In genomic region chr4:117146176-117146575, GRCm38 (mm10) we compare ENCODE assay signal across 9 mouse cellular contexts. TPM values are rescaled to one million over a fixed set of nuclear protein-coding genes. Genes with fewer than 3 reads are reported as not detected.
DNase-seq lines count a peak whose midpoint lies in the region; ATAC-seq lines count a peak whose summit lies in the region.
"Had no signal": no experiment of that assay in that cellular context is flagged by ENCODE, and none has a peak within 500 bp of the region (broad histone marks: within the 10 kb centered on the region; RNA-seq: fewer than 3 reads in every experiment).

No protein-coding gene starts in this region.

- no peaks in the 10 kb centered on the region for H3K9me3 ChIP-seq in kidney, embryonic 16.5 days (ENCODE audit: low read length)
- H3K9me3 ChIP-seq in limb, embryonic 10.5 days (replicated peaks): no peaks in the 10 kb centered on the region
- H3K9me3 ChIP-seq: stomach, embryonic 15.5 days had no signal

- intact Hi-C loops in heart, postnatal 36 days (cut with DNase I): no loop called here

- no peaks in the 10 kb centered on the region for H3K27me3 ChIP-seq in kidney, embryonic 16.5 days (ENCODE audit: insufficient read depth, low read length)
- H3K27me3 ChIP-seq in limb, embryonic 10.5 days (ENCODE audit: low read depth, poor library complexity, severe bottlenecking): no peaks in the 10 kb centered on the region
- H3K27me3 ChIP-seq: stomach, embryonic 15.5 days had no signal

- ATAC-seq in kidney, embryonic 16.5 days (ENCODE audit: low FRiP score, low TSS enrichment): no peak
- ATAC-seq in neutrophil, adult 5-6 weeks (ENCODE audit: extremely low read depth, insufficient number of reproducible peaks, low FRiP score, poor library complexity, severe bottlenecking): peak; percentile 78

- DNase-seq in kidney, adult 11 months: peak; percentile 87
- peak; percentile 97 for DNase-seq in adrenal gland, postnatal 14 days
- DNase-seq in embryo, embryonic 9.5 days (ENCODE audit: extremely low spot score): peak; percentile 84
- DNase-seq in heart, postnatal 36 days: peak; percentile 75 to 83
- peak; percentile 92 for DNase-seq in limb, embryonic 10.5 days (ENCODE audit: low spot score)
- DNase-seq in thymus, postnatal 0 days (ENCODE audit: low spot score): peak; percentile 93

- no peak overlapping the region for H3K4me2 ChIP-seq in kidney, embryonic 16.5 days (replicated peaks; ENCODE audit: low read depth, low read length)
- H3K4me2 ChIP-seq: stomach, embryonic 15.5 days had no signal

- H3K9ac ChIP-seq in kidney, embryonic 16.5 days (replicated peaks; ENCODE audit: low read length): no peak overlapping the region
- H3K9ac ChIP-seq: stomach, embryonic 15.5 days had no signal

- no peak overlapping the region for H3K4me3 ChIP-seq in kidney, embryonic 16.5 days (ENCODE audit: low read length)
- H3K4me3 ChIP-seq in limb, embryonic 10.5 days: no peak overlapping the region
- H3K4me3 ChIP-seq: stomach, embryonic 15.5 days had no signal

- 34% methylated on average over 13 of the region's 15 CpGs for WGBS in kidney, embryonic 16.5 days
- WGBS in limb, embryonic 10.5 days: 32% methylated on average over 15 of the region's 15 CpGs

- H3K27ac ChIP-seq in kidney, embryonic 16.5 days (ENCODE audit: low read length): no peak overlapping the region
- no peak overlapping the region for H3K27ac ChIP-seq in limb, embryonic 10.5 days
- H3K27ac ChIP-seq: stomach, embryonic 15.5 days had no signal

- H3K36me3 ChIP-seq in kidney, embryonic 16.5 days (ENCODE audit: insufficient read depth, low read length): peaks cover 18% of the 10 kb centered on the region
- peaks cover 33% of the 10 kb centered on the region for H3K36me3 ChIP-seq in limb, embryonic 10.5 days

- H3K4me1 ChIP-seq in kidney, embryonic 16.5 days (ENCODE audit: insufficient read depth, low read length): peaks cover 5% of the 10 kb centered on the region; the same call in 1 of the 2 replicates
- peaks cover 3% of the 10 kb centered on the region; the same call in 1 of the 2 replicates for H3K4me1 ChIP-seq in limb, embryonic 10.5 days

RNA-seq across cellular contexts. Expression of gene Rps8, which starts 9.9 kb away (rescaled TPM):
- polyA plus RNA-seq in kidney, embryonic 16.5 days (2015; fragmentation: Nextera tagmentation; extraction: Ambion mirVana): 746 and 795 TPM in 2 replicates
- 935 and 1,177 TPM in 2 replicates for total RNA-seq in adrenal gland, postnatal 14 days (2021)
- 100 to 1,000 TPM; 550 to 602 TPM for total RNA-seq in heart, postnatal 36 days (2021)
- polyA plus RNA-seq in limb, embryonic 10.5 days (2016; fragmentation: Nextera tagmentation; extraction: Ambion mirVana): 842 and 1,039 TPM in 2 replicates
- total RNA-seq in neutrophil, adult 5-6 weeks (2017): 1,061 and 1,103 TPM in 2 replicates
- 1,163 and 1,165 TPM in 2 replicates for polyA plus RNA-seq in thymus, postnatal 0 days (2015; fragmentation: Nextera tagmentation; extraction: Ambion mirVana)

RNA-seq across cellular contexts. Expression of gene Plk3, which starts 12.4 kb away (rescaled TPM):
- 3.1 and 3.7 TPM in 2 replicates for polyA plus RNA-seq in kidney, embryonic 16.5 days (2015; fragmentation: Nextera tagmentation; extraction: Ambion mirVana)
- 8.4 and 19.0 TPM in 2 replicates for total RNA-seq in adrenal gland, postnatal 14 days (2021)
- 1 to 10 TPM; 1.2 to 2.4 TPM for total RNA-seq in heart, postnatal 36 days (2021)
- polyA plus RNA-seq in limb, embryonic 10.5 days (2016; fragmentation: Nextera tagmentation; extraction: Ambion mirVana): 2.5 and 3.5 TPM in 2 replicates
- 24.2 and 25.4 TPM in 2 replicates for total RNA-seq in neutrophil, adult 5-6 weeks (2017)
- 3.4 and 4.1 TPM in 2 replicates for polyA plus RNA-seq in thymus, postnatal 0 days (2015; fragmentation: Nextera tagmentation; extraction: Ambion mirVana)

RNA-seq across cellular contexts. Expression of gene Tctex1d4, which starts 19.6 kb away (rescaled TPM):
- not detected in 2 replicates for polyA plus RNA-seq in kidney, embryonic 16.5 days (2015; fragmentation: Nextera tagmentation; extraction: Ambion mirVana)
- not detected in 2 replicates for total RNA-seq in adrenal gland, postnatal 14 days (2021)
- total RNA-seq in heart, postnatal 36 days (2021): not detected
- polyA plus RNA-seq in limb, embryonic 10.5 days (2016; fragmentation: Nextera tagmentation; extraction: Ambion mirVana): not detected in 2 replicates
- 0.61 TPM in 1 of 2 replicates, not detected in the other for total RNA-seq in neutrophil, adult 5-6 weeks (2017)
- polyA plus RNA-seq in thymus, postnatal 0 days (2015; fragmentation: Nextera tagmentation; extraction: Ambion mirVana): 1.0 and 1.8 TPM in 2 replicates

RNA-seq across cellular contexts. Expression of gene Btbd19, which starts 20.7 kb away (rescaled TPM):
- 5.1 and 5.3 TPM in 2 replicates for polyA plus RNA-seq in kidney, embryonic 16.5 days (2015; fragmentation: Nextera tagmentation; extraction: Ambion mirVana)
- 6.3 and 10.2 TPM in 2 replicates for total RNA-seq in adrenal gland, postnatal 14 days (2021)
- 1 to 10 TPM; 1.8 to 2.4 TPM for total RNA-seq in heart, postnatal 36 days (2021)
- polyA plus RNA-seq in limb, embryonic 10.5 days (2016; fragmentation: Nextera tagmentation; extraction: Ambion mirVana): 5.5 and 5.9 TPM in 2 replicates
- 58.1 and 59.0 TPM in 2 replicates for total RNA-seq in neutrophil, adult 5-6 weeks (2017)
- polyA plus RNA-seq in thymus, postnatal 0 days (2015; fragmentation: Nextera tagmentation; extraction: Ambion mirVana): 15.7 and 19.2 TPM in 2 replicates

RNA-seq across cellular contexts. Expression of gene Kif2c, which starts 36.3 kb away (rescaled TPM):
- 71.8 and 75.6 TPM in 2 replicates for polyA plus RNA-seq in kidney, embryonic 16.5 days (2015; fragmentation: Nextera tagmentation; extraction: Ambion mirVana)
- 7.1 and 7.2 TPM in 2 replicates for total RNA-seq in adrenal gland, postnatal 14 days (2021)
- total RNA-seq in heart, postnatal 36 days (2021): under 1 TPM; 0.33 to 0.60 TPM
- polyA plus RNA-seq in limb, embryonic 10.5 days (2016; fragmentation: Nextera tagmentation; extraction: Ambion mirVana): 116 and 124 TPM in 2 replicates
- total RNA-seq in neutrophil, adult 5-6 weeks (2017): 0.35 TPM in 1 of 2 replicates, not detected in the other
- polyA plus RNA-seq in thymus, postnatal 0 days (2015; fragmentation: Nextera tagmentation; extraction: Ambion mirVana): 52.2 and 56.1 TPM in 2 replicates
